Mouse (Mus musculus): ENCODE data around the gene Ltf.
A peak's percentile ranks its signal among the peaks of the same experiment; 100 is the strongest.

Ltf gene

DNA sequence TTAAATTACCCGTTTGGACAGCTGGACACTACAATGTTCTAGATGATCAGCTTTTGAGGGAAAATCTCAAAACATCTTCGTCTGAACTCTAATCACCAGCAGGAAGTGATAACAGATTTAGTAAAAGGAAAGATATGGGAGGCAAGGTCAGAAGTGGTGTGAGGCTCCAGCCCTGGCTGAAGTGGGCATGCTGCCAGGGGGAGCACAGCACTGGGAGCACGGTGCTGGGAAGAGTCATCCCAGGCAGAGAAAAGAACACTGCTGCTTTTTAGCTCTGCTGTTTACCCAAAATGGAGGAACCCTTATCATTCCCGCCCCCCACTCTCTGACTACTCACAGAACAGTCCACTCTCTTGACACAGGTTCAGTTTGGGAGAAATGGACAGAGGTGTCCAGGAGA is 20.9 kb downstream of the Ltf start:
- no peak for DNase-seq (ENCODE audit: low read depth, low spot score)

DNA sequence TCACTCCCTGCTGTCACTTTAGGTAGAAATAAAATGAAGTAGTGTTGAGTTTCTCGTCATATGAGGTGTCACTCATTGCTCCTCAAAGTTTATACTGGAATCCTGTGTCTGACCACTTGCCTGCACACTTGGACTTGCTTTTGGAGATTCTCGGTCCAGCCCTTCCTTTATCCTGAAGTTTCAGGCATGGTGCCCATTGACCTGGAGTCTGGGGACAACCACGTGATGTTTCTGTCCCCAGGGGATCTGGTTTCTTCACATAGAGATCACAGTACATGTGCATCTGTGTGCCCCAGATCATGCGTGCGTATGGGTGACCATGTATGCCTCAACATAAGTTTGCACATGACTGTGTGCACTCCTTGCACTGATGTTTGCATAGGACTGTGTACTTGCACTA is 23.2 kb downstream of the Ltf start:
- no peak for DNase-seq (ENCODE audit: low read depth, low spot score)

GRCm38 (mm10) chr9:111046222-111046621 is 27.2 kb downstream of the Ltf start:
- no peak for DNase-seq (ENCODE audit: low read depth, low spot score)

DNA sequence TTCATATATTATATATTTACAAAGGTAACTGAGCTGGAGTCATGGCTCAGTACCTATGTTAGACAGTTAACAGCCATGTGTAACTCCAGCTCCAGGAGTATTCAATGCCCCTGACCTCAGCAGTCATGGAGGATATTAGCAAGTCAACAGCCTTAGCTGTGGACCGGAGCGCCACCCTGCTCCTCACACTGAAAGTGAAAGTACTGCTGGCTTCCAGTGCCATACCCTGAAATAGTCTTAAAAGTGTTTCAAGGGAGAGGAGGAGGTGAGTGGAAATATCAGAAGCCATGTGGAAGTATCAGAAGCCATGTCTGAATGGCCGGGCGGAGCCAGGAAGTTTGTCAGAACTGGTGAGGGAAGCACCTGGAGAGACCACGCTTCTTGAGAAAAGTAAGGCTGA is 28.2 kb downstream of the Ltf start:
- DNase-seq (ENCODE audit: low read depth, low spot score): no peak

- DNase-seq (ENCODE audit: low read depth, low spot score): no peak
These were observed 29.4 kb downstream of the Ltf start for GRCm38 (mm10) chr9:111048452-111048851.

GRCm38 (mm10) chr9:111054923-111055322 is 35.9 kb downstream of the Ltf start:
- DNase-seq (ENCODE audit: low read depth, low spot score): no peak

DNA sequence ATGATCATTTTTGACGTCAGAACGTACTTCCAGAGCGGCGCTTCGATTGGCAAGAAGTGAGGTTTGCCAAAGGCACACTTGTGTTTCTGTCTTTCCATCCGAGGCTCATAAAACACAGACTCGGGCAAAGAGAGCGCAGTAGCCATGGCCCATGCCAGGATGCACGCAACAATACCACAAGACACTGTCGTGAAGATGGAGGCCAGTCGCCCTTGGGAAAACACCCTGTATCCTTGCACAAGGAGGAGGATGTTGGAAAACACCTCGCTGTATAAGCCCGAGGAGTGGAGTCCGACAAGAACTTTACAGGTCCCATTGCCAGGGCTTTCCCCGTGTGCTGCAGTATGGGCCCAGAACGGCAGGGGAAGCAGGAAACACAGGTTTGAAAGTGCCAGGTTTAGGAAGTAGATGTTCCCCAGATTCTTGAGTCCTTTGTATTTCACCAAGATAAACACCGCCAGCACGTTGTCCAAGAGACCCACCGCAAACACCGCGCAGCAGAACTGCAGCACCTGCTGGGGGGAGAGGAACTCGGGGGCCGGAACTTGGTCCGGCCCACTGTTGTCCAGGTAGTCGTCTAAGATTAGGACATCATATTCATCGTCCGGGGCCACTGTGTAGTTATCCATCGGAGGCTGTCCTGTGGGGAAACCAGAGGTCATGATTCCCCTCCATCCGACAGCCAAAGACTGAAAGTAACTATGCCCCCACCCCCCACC is 36.9 kb downstream of the Ltf start:
- no peak for DNase-seq (ENCODE audit: low read depth, low spot score)

- DNase-seq (ENCODE audit: low read depth, low spot score): no peak
These were observed 37.4 kb downstream of the Ltf start for GRCm38 (mm10) chr9:111056519-111056797.

DNA sequence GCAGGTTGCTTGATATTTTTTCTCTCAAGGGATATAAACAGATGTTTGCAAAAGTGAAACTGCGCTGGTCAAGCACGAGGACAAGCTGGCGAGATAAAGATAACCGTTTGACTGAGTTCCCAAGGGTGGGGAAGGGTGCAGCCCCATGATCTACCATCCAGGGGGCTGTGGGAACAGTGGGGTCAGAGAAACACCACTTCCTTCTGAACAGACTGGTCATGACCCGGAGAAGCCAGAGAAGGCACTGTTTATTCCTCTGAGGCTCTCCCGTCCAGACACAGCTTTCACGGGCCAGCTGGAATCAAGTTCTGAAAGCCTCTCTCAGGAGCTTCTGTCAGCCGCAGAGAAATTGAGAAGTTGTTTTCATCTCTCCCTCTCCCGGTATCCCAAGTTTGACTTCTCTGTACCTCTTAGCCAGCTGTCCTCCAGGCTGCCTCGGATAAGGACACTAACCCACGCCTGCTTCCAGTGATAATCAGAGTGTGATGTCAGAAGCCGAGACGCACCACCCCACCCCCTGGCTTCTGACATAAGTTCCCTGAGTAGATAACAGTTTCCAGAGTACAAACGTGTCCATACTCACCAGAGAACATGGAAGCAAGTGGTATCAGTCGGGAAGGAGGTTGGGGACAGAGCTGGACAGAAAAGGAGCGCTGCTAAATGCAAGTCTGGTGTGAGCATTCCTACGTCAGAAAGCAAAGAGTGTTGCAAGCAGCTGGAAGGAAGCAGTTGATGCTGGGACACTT is 37.9 kb downstream of the Ltf start, which contains the start of gene Ccrl2:
Gene Ccrl2, minus strand, starts transcription at position 722 of the 746 bp plus-strand sequence.
- DNase-seq (ENCODE audit: low read depth, low spot score): no peak

DNA sequence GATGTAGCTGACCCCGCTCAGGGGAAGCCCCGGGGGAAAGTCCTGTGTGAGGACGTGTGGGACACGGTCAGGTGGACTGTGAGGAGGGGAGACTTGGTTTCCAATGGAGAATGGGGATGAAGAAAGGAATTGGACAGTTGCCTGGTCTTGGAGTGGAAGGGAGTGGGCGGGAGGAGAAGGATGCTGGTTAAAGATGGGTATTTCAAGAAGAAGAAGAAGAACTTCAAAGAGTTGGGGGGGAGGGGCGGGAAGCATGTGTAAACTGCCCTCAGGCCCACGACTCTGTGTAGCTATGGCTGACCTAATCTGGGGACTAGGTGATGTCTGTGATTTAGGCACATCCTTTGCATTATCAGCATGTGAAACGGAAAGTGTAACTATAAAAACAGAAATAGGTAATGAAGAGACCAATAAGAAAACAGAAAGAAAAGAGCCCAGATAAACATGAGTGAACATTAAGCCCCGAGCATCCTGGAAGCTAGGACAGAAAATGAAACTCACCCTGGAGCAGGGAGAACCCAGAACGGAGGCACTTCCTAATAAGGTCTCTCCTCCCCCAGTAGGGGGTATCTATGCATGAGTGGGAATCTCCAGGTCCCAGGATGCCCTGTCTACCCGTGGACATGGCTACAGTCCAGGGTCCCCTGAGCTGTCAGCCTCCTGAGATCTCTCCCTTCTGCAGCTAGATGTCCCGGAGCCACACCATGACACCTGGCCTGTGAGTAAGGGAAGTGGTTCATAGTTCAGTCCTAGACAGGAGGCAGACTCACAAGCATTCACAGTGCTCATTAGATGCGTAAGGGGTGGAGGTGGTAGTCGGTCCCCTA is 38.7 kb downstream of the Ltf start:
- no peak for DNase-seq (ENCODE audit: low read depth, low spot score)

- no peak for DNase-seq (ENCODE audit: low read depth, low spot score)
These were observed 40.0 kb downstream of the Ltf start for GRCm38 (mm10) chr9:111058943-111059556.

- DNase-seq (ENCODE audit: low read depth, low spot score): no peak
These were observed 43.8 kb downstream of the Ltf start for GRCm38 (mm10) chr9:111062840-111063239.

DNA sequence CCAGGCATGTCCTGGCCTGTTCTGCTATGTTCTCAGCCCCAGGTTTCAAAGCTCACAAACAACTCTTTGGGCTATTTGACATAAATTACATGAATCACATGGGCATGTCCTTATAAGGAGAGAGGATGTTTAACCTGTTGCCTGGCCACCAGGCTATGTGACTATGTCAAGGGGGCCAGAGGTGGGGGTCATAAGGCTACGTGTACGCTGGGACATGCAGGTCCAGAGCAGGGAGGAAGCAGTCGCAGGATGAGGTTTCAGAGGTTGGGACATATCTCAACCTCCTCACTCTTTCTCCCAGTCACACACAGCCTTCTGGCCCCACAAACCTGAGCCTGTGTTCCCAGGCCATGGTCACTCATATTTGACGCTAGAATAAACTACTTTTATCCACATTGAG is 48.0 kb downstream of the Ltf start:
- DNase-seq (ENCODE audit: low read depth, low spot score): no peak

DNA sequence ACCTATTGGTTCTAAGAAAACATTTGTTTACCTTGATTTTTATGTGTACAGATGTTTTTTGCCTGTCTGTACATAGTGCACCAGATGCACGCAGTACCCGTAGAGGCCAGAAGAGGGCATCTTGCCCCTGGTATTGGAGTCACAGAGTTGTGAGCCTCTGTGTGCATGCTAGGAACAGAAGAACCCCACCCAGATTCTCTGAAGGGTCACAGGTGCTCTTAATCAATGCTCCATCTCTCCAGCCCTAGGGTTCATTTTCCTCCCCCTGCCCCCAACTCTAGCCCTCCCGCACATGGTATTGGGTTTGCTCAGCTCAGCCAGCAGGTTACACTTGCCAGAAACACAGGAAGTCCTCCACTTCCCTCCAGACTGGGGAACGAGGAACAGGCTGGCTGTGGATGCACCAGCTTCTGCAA is 51.5 kb downstream of the Ltf start:
- peak; percentile 81 for DNase-seq (ENCODE audit: low read depth, low spot score)

GRCm38 (mm10) chr9:111072175-111072574 is 53.1 kb downstream of the Ltf start:
- peak; percentile 43 for DNase-seq (ENCODE audit: low read depth, low spot score)

- peak; percentile 50 for DNase-seq (ENCODE audit: low read depth, low spot score)
These were observed 53.9 kb downstream of the Ltf start for GRCm38 (mm10) chr9:111072971-111073370.

GRCm38 (mm10) chr9:111077745-111078144 is 58.7 kb downstream of the Ltf start:
- DNase-seq (ENCODE audit: low read depth, low spot score): peak; percentile 62

- no peak for DNase-seq (ENCODE audit: low read depth, low spot score)
These were observed 61.7 kb downstream of the Ltf start for GRCm38 (mm10) chr9:111080801-111081200.

- no peak for DNase-seq (ENCODE audit: low read depth, low spot score)
These were observed 62.7 kb downstream of the Ltf start for GRCm38 (mm10) chr9:111081765-111082164.

DNA sequence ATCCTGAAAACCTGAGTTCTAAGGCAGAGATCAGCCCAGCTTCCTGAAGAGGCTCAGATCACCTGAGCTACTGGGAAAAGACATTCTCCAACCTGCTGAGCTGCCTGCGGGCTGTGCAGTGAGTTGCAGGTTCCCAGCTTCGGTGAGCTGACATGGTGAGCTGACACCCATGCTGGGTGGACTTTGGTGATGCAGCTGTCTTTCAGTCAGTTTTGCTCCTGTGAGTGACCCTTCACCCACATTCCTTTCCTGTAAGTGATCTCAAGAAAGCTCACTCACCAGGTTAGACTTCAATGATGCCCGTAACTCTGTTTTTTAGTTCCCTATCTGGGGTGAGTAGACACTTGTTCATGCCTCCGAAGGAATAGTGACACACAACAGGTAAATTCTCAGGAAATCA is 66.3 kb downstream of the Ltf start:
- no peak for DNase-seq (ENCODE audit: low read depth, low spot score)

DNA sequence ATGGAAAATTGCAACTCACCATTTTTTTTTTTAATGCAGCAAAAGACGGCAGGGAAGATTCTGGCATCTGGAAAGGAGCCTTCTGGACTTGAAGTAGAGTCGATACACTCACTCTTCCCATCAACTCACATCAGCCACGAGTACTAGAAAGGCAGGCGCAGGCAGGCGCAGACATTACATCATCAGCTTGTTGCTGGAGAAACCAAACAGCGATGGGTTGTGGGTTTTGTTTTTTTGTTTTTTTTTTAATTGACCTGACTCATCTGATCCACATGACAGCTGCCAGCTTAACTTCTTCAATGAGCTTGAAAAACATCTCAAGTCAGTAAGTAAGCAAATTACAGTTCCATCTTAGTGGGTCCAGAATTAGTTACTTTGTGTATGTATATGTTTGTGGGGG is 67.1 kb downstream of the Ltf start:
- DNase-seq (ENCODE audit: low read depth, low spot score): no peak

GRCm38 (mm10) chr9:111086995-111087606 is 68.0 kb downstream of the Ltf start:
- DNase-seq (ENCODE audit: low read depth, low spot score): no peak

All from ES-CJ7 (cell line).